Mouse (Mus musculus) heart, adult 2 months (tissue): ENCODE data around the gene Csta1.

ENCODE experiments used
- CTCF ChIP-seq: fragments of 200-600 bp; IDR thresholded peaks from 2 replicates; pipeline ENCODE4 v1.8.1; 2022; ENCODE audit warnings: antibody characterized with exemption, mild to moderate bottlenecking, moderate library complexity
- POLR2A ChIP-seq: fragments of 200-500 bp; IDR thresholded peaks from 2 replicates; pipeline ENCODE4 v1.6.1; 2011; ENCODE audit warnings: mild to moderate bottlenecking, low read depth, low read length, control low read depth; ENCODE audit not compliant: insufficient read depth

DNA sequence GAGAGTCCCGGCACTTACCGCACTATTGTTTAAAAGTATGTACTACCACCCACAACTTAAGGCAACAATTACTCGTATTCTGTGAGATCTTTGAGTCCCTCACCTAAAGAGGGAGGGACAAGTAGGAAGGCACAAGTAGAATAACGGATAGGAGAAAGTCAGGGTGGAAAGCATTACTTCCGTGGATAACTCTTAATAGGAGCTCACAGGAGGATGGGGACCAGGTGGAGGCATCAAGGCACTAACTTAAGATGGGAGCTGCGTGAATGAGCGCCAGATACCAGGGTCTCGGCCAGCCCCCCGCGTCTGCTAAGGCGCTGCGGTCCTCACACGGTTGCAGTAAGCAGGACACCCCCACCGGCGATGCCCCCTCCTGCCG, 60.0 kb downstream of the Csta1 start:
- TF ChIP-seq POLR2A (no peak), CTCF (no peak)
